Mouse (Mus musculus) hindbrain, postnatal 0 days (tissue): ENCODE measurements around the gene Traf6. TPM values are rescaled to one million over a fixed set of nuclear protein-coding genes. Genes with fewer than 3 reads are reported as not detected.

ENCODE experiments used
- ATAC-seq: fragments of 200-750 bp; cut with Nextera tagmentation; 2 replicates; pipeline ENCODE4 v1.8.0; 2017; ENCODE audit warnings: mild to moderate bottlenecking, moderate TSS enrichment, moderate library complexity
- DNase-seq: peaks from one replicate; pipeline ENCODE4 v3.0.0-alpha.2; 2015; ENCODE audit warnings: low spot score
- H3K27ac ChIP-seq: fragments of 300-500 bp; sonication (generic); 2 replicates; pipeline ENCODE4 v1.5.1; 2014; ENCODE audit warnings: mild to moderate bottlenecking
- H3K27me3 ChIP-seq: fragments of 300-500 bp; sonication (generic); 2 replicates; pipeline ENCODE4 v1.6.1; 2014; ENCODE audit warnings: low read length, mixed read lengths; ENCODE audit not compliant: insufficient read depth
- H3K36me3 ChIP-seq: fragments of 300-500 bp; sonication (generic); 2 replicates; pipeline ENCODE4 v1.6.1; 2014; ENCODE audit warnings: low read length, mixed read lengths; ENCODE audit not compliant: insufficient read depth
- H3K4me1 ChIP-seq: fragments of 300-500 bp; sonication (generic); 2 replicates; pipeline ENCODE4 v1.6.1; 2014; ENCODE audit warnings: antibody characterized with exemption, low read length, mixed read lengths; ENCODE audit not compliant: insufficient read depth
- H3K4me2 ChIP-seq: fragments of 300-500 bp; sonication (generic); 2 replicates; pipeline ENCODE4 v1.6.1; 2014; ENCODE audit warnings: low read depth, mild to moderate bottlenecking, low read length, moderate library complexity, mixed read lengths
- H3K4me3 ChIP-seq: fragments of 300-500 bp; sonication (generic); 2 replicates; pipeline ENCODE4 v1.5.1; 2014; ENCODE audit warnings: low read length
- H3K9ac ChIP-seq: fragments of 300-500 bp; sonication (generic); replicated peaks from 2 replicates; pipeline ENCODE4 v1.6.1; 2014; ENCODE audit warnings: mild to moderate bottlenecking, low read length, moderate library complexity, mixed read lengths
- H3K9me3 ChIP-seq: fragments of 300-500 bp; sonication (generic); 2 replicates; pipeline ENCODE4 v1.6.1; 2016; ENCODE audit warnings: low read length, mixed read lengths
- CTCF ChIP-seq: IDR thresholded peaks from 2 replicates; pipeline ENCODE4 v1.5.1; 2016; ENCODE audit warnings: antibody characterized with exemption, control low read depth, low read depth
- WGBS: fragments of 180-500 bp; shearing (Covaris S2); extraction: QIAGEN DNeasy Blood & Tissue Kit; methylation state at CpG from one replicate; pipeline ENCODE4 v1.1.7; 2014; 5-methylcytosine and 5-hydroxymethylcytosine counted together
- polyA plus RNA-seq: library from polyadenylated mRNA; unstranded; fragments of >200 nt; fragmentation: Nextera tagmentation; extraction: Ambion mirVana; gene quantifications from 2 replicates; pipeline ENCODE4 v1.2.1, GENCODE M21; 2015
- total RNA-seq: library from RNA; depleted of rRNA; stranded (reverse); fragments of >200 nt; gene quantifications from 2 replicates; pipeline ENCODE4 v1.2.3, GENCODE M21; 2014

Gene Traf6
- total and polyA plus RNA-seq, 2 experiments from 2014 or later: 6.8 to 21.9 TPM

GRCm38 (mm10) chr2:101693577-101694215 is 15.5 kb downstream of the Traf6 start:
- ATAC-seq: 0 out of 2 replicates have a peak, but pooled peaks have one; percentile 38
- no peak overlapping the region for H3K4me3 ChIP-seq
- no peak overlapping the region for H3K9ac ChIP-seq
- no peaks in the 10 kb centered on the region for H3K4me1 ChIP-seq
- H3K27me3 ChIP-seq: no peaks in the 10 kb centered on the region
- peak; percentile 73 for TF ChIP-seq CTCF
- H3K9me3 ChIP-seq: no peaks in the 10 kb centered on the region
- H3K36me3 ChIP-seq: peaks cover 17% of the 10 kb centered on the region
- no peak overlapping the region for H3K27ac ChIP-seq
- 50% methylated on average over 5 of the region's 5 CpGs for WGBS
- H3K4me2 ChIP-seq: no peak overlapping the region
- DNase-seq: peak; percentile 72

GRCm38 (mm10) chr2:101695584-101695983 is 17.4 kb downstream of the Traf6 start:
- Histone ChIP-seq H3K9me3 (no peaks in the 10 kb centered on the region), H3K27me3 (no peaks in the 10 kb centered on the region), H3K4me1 (no peaks in the 10 kb centered on the region), H3K27ac (no peak overlapping the region), H3K4me3 (no peak overlapping the region), H3K36me3 (peaks cover 17% of the 10 kb centered on the region), H3K4me2 (no peak overlapping the region), H3K9ac (no peak overlapping the region)
- DNase-seq: no peak
- no peak for TF ChIP-seq CTCF
- WGBS: 88% methylated on average over 7 of the region's 7 CpGs
- no peak for ATAC-seq

GRCm38 (mm10) chr2:101699284-101699683 is 21.1 kb downstream of the Traf6 start:
- Histone ChIP-seq H3K4me1 (no peaks in the 10 kb centered on the region), H3K27me3 (no peaks in the 10 kb centered on the region), H3K9me3 (no peaks in the 10 kb centered on the region), H3K27ac (no peak overlapping the region), H3K4me3 (no peak overlapping the region), H3K9ac (no peak overlapping the region), H3K36me3 (peaks cover 8% of the 10 kb centered on the region; the same call in 1 of the 2 replicates), H3K4me2 (no peak overlapping the region)
- 94% methylated on average over 4 of the region's 4 CpGs for WGBS
- no peak for DNase-seq
- no peak for ATAC-seq
- no peak for TF ChIP-seq CTCF

- no peaks in the 10 kb centered on the region for H3K4me1 ChIP-seq
- peak; percentile 63 for DNase-seq
- H3K9ac ChIP-seq: no peak overlapping the region
- no peak overlapping the region for H3K4me3 ChIP-seq
- H3K27ac ChIP-seq: no peak overlapping the region
- peak; percentile 67 for TF ChIP-seq CTCF
- no peaks in the 10 kb centered on the region for H3K36me3 ChIP-seq
- H3K9me3 ChIP-seq: no peaks in the 10 kb centered on the region
- WGBS: 44% methylated on average over 5 of the region's 5 CpGs
- no peak overlapping the region for H3K4me2 ChIP-seq
- ATAC-seq: no peak
- no peaks in the 10 kb centered on the region for H3K27me3 ChIP-seq
These were observed 27.8 kb downstream of the Traf6 start for GRCm38 (mm10) chr2:101705941-101706485.

GRCm38 (mm10) chr2:101711608-101712007 is 33.4 kb downstream of the Traf6 start:
- Histone ChIP-seq H3K27ac (no peak overlapping the region), H3K4me2 (no peak overlapping the region), H3K27me3 (no peaks in the 10 kb centered on the region), H3K36me3 (no peaks in the 10 kb centered on the region), H3K4me1 (no peaks in the 10 kb centered on the region), H3K9me3 (no peaks in the 10 kb centered on the region), H3K4me3 (no peak overlapping the region), H3K9ac (no peak overlapping the region)
- DNase-seq (no peak), ATAC-seq (no peak)
- no peak for TF ChIP-seq CTCF
- WGBS: 87% methylated on average over 3 of the region's 3 CpGs

GRCm38 (mm10) chr2:101715650-101716323 is 37.6 kb downstream of the Traf6 start:
- Histone ChIP-seq H3K9me3 (no peaks in the 10 kb centered on the region), H3K4me1 (no peaks in the 10 kb centered on the region), H3K9ac (no peak overlapping the region), H3K4me3 (no peak overlapping the region), H3K27me3 (no peaks in the 10 kb centered on the region), H3K4me2 (no peak overlapping the region), H3K27ac (no peak overlapping the region), H3K36me3 (no peaks in the 10 kb centered on the region)
- TF ChIP-seq CTCF: peak; percentile 44
- WGBS: 84% methylated on average over 8 of the region's 8 CpGs
- DNase-seq (no peak), ATAC-seq (no peak)

- H3K36me3 ChIP-seq: no peaks in the 10 kb centered on the region
- no peak overlapping the region for H3K9ac ChIP-seq
- H3K27me3 ChIP-seq: no peaks in the 10 kb centered on the region
- WGBS: 94% methylated on average over 13 of the region's 13 CpGs
- no peak for TF ChIP-seq CTCF
- no peak overlapping the region for H3K4me2 ChIP-seq
- no peak overlapping the region for H3K27ac ChIP-seq
- H3K4me1 ChIP-seq: no peaks in the 10 kb centered on the region
- H3K9me3 ChIP-seq: no peaks in the 10 kb centered on the region
- DNase-seq (no peak), ATAC-seq (no peak)
- H3K4me3 ChIP-seq: no peak overlapping the region
These were observed 38.9 kb downstream of the Traf6 start for GRCm38 (mm10) chr2:101717162-101717561.
